Mouse (Mus musculus): Measurements from ENCODE around the gene Ppp6c. TPM values are rescaled to one million over a fixed set of nuclear protein-coding genes. Genes with fewer than 3 reads are reported as not detected.

The Ppp6c gene
- polyA plus RNA-seq (2015; fragmentation: Nextera tagmentation; extraction: Ambion mirVana): 63.7 and 63.9 TPM in 2 replicates

DNA sequence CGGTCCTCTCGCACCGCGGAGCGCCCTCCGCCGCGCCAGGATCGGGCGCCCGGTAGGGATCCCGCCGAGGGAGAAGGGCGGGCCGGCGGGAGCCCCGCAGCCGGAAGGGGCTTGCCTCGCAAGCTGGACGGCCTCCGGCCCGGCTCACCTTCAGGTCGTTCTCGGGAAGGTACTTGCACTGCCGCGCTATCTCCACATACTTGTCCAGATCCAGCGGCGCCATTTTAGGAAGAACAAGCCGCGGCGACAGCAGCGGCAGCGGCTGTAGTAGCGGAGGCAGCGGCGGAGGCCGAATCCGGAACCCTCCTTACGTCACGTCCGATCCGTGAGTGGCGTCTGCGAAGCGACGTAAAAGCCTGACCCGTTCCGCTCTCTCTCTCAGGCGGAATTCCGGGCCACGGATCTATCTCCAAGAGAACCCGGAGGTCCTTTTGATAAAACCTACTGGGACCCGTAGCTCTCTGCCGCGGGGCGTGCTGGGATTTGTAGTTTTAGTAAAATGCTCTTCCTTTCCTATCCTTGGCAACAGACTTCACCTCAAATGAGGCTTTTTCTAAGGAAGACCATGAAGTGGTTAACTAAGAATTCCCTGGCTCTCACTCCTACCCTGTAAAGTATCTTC is at the start of gene Ppp6c:
TSS of gene Ppp6c (minus strand) at position 433 of the 622 bp plus-strand sequence.

DNA sequence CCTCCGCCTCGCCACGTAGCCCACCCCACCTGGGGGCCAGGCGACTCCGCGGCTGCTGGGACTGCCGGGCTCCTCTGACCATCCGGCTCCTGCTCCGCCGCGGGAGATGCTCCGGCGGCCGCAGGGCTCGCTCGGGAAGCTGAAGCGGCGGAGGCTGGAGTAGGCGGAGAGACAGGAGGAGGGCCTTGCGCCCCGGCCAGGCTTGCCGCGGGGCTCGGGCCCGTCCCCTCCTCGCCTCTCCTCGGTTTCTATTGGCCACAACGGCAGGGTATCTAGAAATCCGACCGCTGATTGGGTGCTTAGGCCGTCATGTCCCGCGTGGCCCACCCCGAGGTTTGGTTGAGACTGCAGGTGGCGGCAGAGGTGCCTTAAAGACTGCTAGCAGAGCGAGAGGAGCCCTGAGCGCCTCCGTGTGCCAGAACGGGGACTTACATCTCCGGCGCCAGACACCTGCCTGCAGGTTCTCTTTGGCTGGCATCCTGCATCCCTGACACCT is 35.6 kb downstream of the Ppp6c start, which contains the start of gene Scai:
TSS of gene Scai (minus strand) at position 174 of the 496 bp plus-strand sequence.

Other genes starting within 250 kb of the Ppp6c start
- 0.58 and 0.72 TPM in 2 replicates for gene Wdr38, start 229.0 kb downstream of the Ppp6c start, polyA plus RNA-seq (2015; fragmentation: Nextera tagmentation; extraction: Ambion mirVana)
- gene Arpc5l, start 221.1 kb downstream of the Ppp6c start, polyA plus RNA-seq (2015; fragmentation: Nextera tagmentation; extraction: Ambion mirVana): 63.6 and 74.2 TPM in 2 replicates
- 688 and 821 TPM in 2 replicates for gene Rpl35, start 220.8 kb downstream of the Ppp6c start, polyA plus RNA-seq (2015; fragmentation: Nextera tagmentation; extraction: Ambion mirVana)
- gene Golga1, start 160.9 kb downstream of the Ppp6c start, polyA plus RNA-seq (2015; fragmentation: Nextera tagmentation; extraction: Ambion mirVana): 14.0 and 14.6 TPM in 2 replicates
- gene Scai, start 35.7 kb downstream of the Ppp6c start, polyA plus RNA-seq (2015; fragmentation: Nextera tagmentation; extraction: Ambion mirVana): 1.9 and 2.3 TPM in 2 replicates